Mouse (Mus musculus) A20 (cell line): Measurements from ENCODE around the gene Thrsp.
"Not testable (repeated sequence)": the region's sequence is repeated elsewhere in the genome, so short reads cannot be mapped to it uniquely, and the experiment has no call there.

Source experiments
- DNase-seq: peaks from one replicate; pipeline ENCODE4 v3.0.0-alpha.2; 2011; ENCODE audit warnings: low read depth, low spot score

Thrsp gene

GRCm38 (mm10) chr7:97416906-97417777 lies at the start of gene Thrsp:
Gene Thrsp (minus strand): TSS chr7:97417730.
- DNase-seq = no peak

- no peak for DNase-seq
These were observed 38.0 kb upstream of the Thrsp start for GRCm38 (mm10) chr7:97455577-97455976.

DNA sequence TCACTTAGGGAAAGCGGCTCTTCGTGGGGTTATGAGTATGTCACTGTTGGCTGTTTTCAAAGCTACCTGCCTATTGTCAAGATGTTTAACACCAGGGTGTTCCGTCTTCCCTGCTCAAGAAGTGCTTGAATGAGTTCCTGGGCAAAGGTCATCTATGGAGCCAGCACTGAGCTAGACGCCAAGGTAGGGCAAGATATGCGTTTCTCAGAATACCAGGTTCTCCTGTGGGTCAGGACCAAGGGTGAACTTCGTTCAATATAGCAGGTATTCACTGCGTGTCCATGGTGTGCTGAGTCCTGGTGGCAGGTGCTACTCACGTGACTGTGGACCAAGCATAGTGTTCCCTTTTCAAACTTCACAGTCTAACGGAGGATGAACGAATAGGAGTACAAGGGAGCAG lies 37.3 kb upstream of the Thrsp start:
- DNase-seq = no peak

GRCm38 (mm10) chr7:97453141-97453921 lies 35.8 kb upstream of the Thrsp start:
- peak; percentile 23 for DNase-seq

DNA sequence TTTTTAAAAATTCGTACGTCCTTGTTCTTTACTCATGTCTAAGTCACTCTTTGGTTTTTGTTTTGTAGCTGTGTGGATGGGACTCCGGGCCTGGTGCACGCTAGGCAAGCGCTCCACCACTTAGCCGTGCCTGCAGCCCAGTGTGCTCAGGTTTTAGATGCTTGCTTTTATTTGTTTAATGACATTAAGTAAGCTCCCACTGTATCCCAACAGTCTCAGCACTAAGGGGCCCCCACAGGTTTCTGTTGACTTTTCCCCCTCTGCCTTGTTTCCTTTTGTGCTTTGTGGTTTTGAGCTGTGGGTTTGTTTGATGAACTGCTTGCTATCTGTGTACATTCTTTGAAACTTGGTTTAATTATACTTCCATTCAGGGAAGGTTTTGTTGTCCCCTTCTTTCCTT lies 34.7 kb upstream of the Thrsp start:
- DNase-seq = no peak

DNA sequence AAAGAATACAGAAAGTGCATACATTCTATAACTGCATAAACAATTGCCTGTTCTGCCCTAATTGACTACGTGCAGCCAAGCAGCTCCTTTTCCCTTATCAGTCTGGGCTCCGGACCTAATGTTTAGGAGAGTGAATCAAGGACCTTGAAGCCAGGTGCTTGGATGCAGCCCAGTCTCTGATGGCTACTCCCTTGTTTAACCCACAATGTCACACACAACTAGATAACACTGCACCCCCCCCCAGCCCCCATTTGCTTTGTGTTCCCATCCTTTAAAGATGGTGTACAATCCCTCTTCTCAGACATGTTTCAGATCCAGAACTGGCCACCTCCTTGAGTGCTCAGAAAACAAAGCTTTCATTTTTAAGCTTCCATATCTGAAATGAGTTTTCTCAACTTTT lies 33.5 kb upstream of the Thrsp start, which contains the start of gene Kctd14:
TSS of gene Kctd14 (plus strand) at position 301 of the 400 bp plus-strand sequence.
- DNase-seq = not testable (repeated sequence)

- DNase-seq = no peak
These were observed 29.6 kb upstream of the Thrsp start for GRCm38 (mm10) chr7:97447050-97447531.

DNA sequence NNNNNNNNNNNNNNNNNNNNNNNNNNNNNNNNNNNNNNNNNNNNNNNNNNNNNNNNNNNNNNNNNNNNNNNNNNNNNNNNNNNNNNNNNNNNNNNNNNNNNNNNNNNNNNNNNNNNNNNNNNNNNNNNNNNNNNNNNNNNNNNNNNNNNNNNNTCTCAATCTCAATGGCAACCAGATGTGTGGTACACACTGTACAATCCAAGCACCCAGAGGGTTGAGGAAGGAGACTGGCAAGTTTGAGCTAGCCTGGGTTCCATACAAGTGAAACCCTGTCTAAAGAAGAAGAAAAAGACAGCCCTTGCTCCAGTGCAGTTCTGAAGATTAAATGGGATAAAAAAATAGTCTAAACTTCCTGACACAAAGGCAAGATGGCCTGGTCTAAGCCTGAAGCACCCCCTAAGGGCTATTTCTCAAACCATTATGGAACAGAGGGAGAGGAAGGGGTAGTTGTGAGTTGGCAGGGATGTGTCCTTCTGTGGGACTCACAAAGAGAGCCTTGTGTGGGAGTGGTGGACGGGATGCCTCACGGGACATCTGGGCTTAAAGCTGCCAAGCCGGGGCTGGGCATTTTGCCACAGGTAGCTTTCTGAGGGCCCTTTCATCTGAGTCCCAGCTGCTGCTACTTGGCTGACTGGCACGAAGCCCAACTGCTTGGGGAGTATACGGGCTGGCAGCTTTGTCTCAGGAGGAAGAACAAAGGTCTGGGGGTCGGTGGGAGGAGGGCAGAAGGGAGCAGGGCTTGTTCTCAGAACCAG lies 28.8 kb upstream of the Thrsp start:
- no peak for DNase-seq

DNA sequence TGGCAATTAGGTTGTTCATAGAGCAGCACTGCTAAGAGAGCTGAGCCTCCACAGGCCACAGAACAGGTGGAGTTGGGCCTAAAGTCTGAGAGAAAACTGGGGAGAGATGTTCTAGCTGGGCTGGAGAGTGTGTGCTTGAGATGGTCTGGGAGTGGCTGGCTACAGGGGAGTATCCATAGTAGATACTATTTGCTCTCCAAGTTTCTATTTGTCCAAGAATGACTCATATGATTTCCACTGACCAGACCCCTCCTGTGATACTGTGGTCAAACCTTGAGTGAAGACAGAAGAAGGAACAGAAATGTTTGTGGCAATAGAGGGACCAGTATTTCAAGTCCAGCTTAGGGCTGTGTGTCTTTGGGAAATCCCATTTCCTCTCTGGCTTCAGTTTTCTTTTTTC lies 21.5 kb upstream of the Thrsp start:
- no peak for DNase-seq

- no peak for DNase-seq
These were observed 17.0 kb upstream of the Thrsp start for GRCm38 (mm10) chr7:97434517-97434916.

GRCm38 (mm10) chr7:97433517-97433916 lies 16.0 kb upstream of the Thrsp start:
- not testable (repeated sequence) for DNase-seq

DNA sequence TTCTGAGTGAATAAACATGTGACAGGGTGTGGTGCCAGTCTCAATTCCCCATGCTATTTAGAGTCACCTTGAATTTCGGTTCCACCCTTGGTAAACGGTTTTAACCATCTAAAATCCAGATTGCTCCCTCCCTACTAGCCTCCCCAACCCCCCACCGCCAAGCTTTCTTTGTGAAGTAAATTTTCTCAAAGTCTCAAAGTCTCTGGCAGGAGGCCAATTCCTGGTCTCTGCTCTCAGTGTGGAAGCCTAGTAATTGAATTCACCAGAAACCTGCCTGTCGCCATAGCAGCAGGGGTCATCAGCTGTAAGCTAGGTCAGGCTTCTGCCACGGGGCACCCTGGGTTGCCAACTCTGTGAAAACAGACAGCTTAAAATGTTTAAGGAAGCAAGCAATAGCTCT lies 12.2 kb upstream of the Thrsp start:
- peak; percentile 86 for DNase-seq

GRCm38 (mm10) chr7:97427778-97428420 lies 10.4 kb upstream of the Thrsp start:
- no peak for DNase-seq

- peak; percentile 57 for DNase-seq
These were observed 9.8 kb upstream of the Thrsp start for GRCm38 (mm10) chr7:97427296-97427695.

DNA sequence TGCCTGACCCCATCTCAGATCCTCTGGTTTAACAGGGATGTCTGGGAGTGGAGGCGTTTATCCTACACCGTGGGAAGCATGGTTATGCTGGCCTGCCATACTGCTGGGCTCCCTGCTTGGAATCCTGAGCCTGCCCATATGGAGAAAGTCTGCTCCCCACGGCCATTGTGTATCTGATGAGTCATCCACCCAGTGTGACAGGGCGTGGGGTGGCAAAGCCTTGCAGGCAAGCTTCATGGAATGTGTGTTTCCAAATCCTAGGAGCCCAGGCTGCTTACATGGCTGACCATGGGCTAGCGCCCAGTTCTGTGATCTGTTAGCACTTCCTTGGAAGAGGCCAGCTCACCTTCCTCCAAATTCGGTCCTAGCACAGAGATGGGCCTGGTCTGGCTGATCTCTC lies 9.0 kb upstream of the Thrsp start:
- DNase-seq = no peak

GRCm38 (mm10) chr7:97424621-97425245 lies 7.2 kb upstream of the Thrsp start:
- peak; percentile 78 for DNase-seq

DNA sequence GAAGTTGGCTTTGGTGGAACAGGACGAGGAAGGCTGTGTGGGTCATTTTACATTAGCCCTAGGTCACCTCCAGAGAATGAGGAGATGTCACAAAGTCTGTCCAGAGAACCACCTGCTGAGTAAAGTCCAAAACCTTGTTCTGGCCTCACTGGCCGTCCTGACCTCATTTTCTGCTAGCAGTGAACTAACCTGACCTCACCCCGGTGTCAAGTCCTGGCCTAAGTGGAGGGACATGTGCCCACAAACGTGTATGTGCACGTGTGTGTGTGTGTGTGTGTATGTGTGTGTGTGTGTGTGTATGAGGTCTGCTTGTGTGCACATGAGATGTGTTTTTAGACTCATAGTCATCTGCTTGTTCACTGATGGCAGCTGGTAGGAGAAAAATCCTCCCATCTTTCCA lies 6.2 kb upstream of the Thrsp start:
- DNase-seq = no peak

DNA sequence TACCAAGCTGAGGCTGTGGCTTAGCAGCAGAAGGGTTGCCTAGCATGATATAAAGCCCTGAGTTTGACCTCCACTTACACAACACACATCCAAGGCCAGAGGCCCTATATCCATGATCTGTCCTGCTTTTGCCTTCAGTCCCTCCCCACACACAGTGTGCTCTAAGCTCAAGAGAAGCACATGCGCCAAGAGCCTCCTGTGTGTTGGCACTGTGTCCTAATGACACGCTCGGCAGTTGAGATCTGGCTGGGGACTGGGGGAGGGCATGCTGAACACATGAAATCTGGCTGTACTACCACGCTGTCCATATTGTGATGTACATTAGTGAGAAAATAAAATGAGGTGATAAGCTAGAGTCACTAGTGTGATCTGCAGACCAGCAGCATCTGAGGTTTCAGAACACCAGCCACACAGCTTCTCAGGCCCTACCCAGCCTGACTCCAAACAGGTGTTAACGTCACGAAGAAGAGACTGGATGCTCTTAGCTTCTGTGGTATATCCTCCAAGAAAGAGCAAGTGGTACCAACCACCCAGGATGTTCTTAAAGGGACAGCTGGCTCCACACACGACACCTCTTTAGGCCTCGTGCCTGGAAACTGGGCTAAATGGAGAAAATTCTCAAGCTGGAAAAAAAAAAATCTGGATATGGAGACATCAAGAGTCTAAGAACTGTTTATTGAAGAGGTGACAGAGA lies 3.6 kb upstream of the Thrsp start:
- DNase-seq = no peak

GRCm38 (mm10) chr7:97420406-97420805 lies 2.9 kb upstream of the Thrsp start:
- DNase-seq = no peak

GRCm38 (mm10) chr7:97419163-97419562 lies 1.6 kb upstream of the Thrsp start:
- DNase-seq = no peak
